Mouse (Mus musculus) erythroblast, embryonic 14.5 days (primary cell): ENCODE measurements around the gene Znrd1as. TPM values are rescaled to one million over a fixed set of nuclear protein-coding genes. Genes with fewer than 3 reads are reported as not detected.
"Not testable (repeated sequence)": the region's sequence is repeated elsewhere in the genome, so short reads cannot be mapped to it uniquely, and the experiment has no call there.

Source experiments
- H3K27me3 ChIP-seq: 2 replicates; pipeline ENCODE4 v1.6.1; 2012; ENCODE audit warnings: inconsistent platforms; ENCODE audit not compliant: control insufficient read depth
- H3K36me3 ChIP-seq: 2 replicates; pipeline ENCODE4 v1.6.1; 2012; ENCODE audit warnings: mild to moderate bottlenecking, inconsistent platforms; ENCODE audit not compliant: control insufficient read depth
- H3K4me1 ChIP-seq: 2 replicates; pipeline ENCODE4 v1.6.1; 2012; ENCODE audit warnings: inconsistent platforms; ENCODE audit not compliant: control insufficient read depth
- H3K4me3 ChIP-seq: replicated peaks from 2 replicates; pipeline ENCODE3; 2012; ENCODE audit warnings: moderate library complexity, mild to moderate bottlenecking, inconsistent platforms
- H3K9me3 ChIP-seq: 2 replicates; pipeline ENCODE4 v1.6.1; 2012; ENCODE audit warnings: low read length, inconsistent platforms, mixed read lengths; ENCODE audit not compliant: control insufficient read depth
- GATA1 ChIP-seq: IDR thresholded peaks from 2 replicates; pipeline ENCODE4 v1.6.1; 2012; ENCODE audit warnings: low read length, inconsistent platforms, mixed read lengths
- TAL1 ChIP-seq: IDR thresholded peaks from 3 replicates; pipeline ENCODE4 v1.6.1; 2012; ENCODE audit warnings: low read length, inconsistent platforms, mixed read lengths
- polyA plus RNA-seq: library from polyadenylated mRNA; stranded (reverse); fragments of >175 nt; gene quantifications from 2 replicates; pipeline ENCODE4 v1.2.3, GENCODE M21; 2012

Znrd1as gene
- polyA plus RNA-seq, 1 experiment, result 0.07 TPM

GRCm38 (mm10) chr17:36970316-36970890 is 12.0 kb downstream of the Znrd1as start:
- Histone ChIP-seq H3K4me3 (no peak overlapping the region), H3K9me3 (no peaks in the 10 kb centered on the region), H3K27me3 (no peaks in the 10 kb centered on the region), H3K36me3 (no peaks in the 10 kb centered on the region), H3K4me1 (no peaks in the 10 kb centered on the region)
- TF ChIP-seq GATA1 (no peak), TAL1 (no peak)

GRCm38 (mm10) chr17:36971172-36971850 is 12.9 kb downstream of the Znrd1as start:
- Histone ChIP-seq H3K27me3 (no peaks in the 10 kb centered on the region), H3K4me3 (no peak overlapping the region), H3K9me3 (no peaks in the 10 kb centered on the region), H3K36me3 (no peaks in the 10 kb centered on the region), H3K4me1 (no peaks in the 10 kb centered on the region)
- no peak for TF ChIP-seq TAL1
- no peak for TF ChIP-seq GATA1

GRCm38 (mm10) chr17:36972791-36973190 is 14.4 kb downstream of the Znrd1as start:
- Histone ChIP-seq H3K4me3 (no peak overlapping the region), H3K27me3 (no peaks in the 10 kb centered on the region)

GRCm38 (mm10) chr17:36973271-36973787 is 14.9 kb downstream of the Znrd1as start:
- no peak overlapping the region for H3K4me3 ChIP-seq
- H3K9me3 ChIP-seq, result no peaks in the 10 kb centered on the region
- H3K4me1 ChIP-seq, result no peaks in the 10 kb centered on the region
- TF ChIP-seq GATA1, result no peak
- no peak for TF ChIP-seq TAL1
- no peaks in the 10 kb centered on the region for H3K36me3 ChIP-seq
- no peaks in the 10 kb centered on the region for H3K27me3 ChIP-seq

More at GRCm38 (mm10) chr17:36972791-36973190, 14.4 kb downstream of the Znrd1as start:
- no peak for TF ChIP-seq GATA1
- TF ChIP-seq TAL1, result no peak
- Histone ChIP-seq H3K9me3 (no peaks in the 10 kb centered on the region), H3K36me3 (no peaks in the 10 kb centered on the region), H3K4me1 (no peaks in the 10 kb centered on the region)

- H3K36me3 ChIP-seq, result no peaks in the 10 kb centered on the region
- no peak within 1 kb of the TSS for H3K4me3 ChIP-seq
- no peak for TF ChIP-seq TAL1
- no peak for TF ChIP-seq GATA1
- peaks cover 24% of the 10 kb centered on the region for H3K27me3 ChIP-seq
- no peaks in the 10 kb centered on the region for H3K4me1 ChIP-seq
- no peaks in the 10 kb centered on the region for H3K9me3 ChIP-seq
Observed at GRCm38 (mm10) chr17:36981221-36981813, 22.9 kb downstream of the Znrd1as start, which contains the start of gene 2410137M14Rik. Gene 2410137M14Rik (minus strand): TSS chr17:36981237.

- H3K27me3 ChIP-seq, result peaks cover 27% of the 10 kb centered on the region
- H3K9me3 ChIP-seq, result no peaks in the 10 kb centered on the region
- no peaks in the 10 kb centered on the region for H3K4me1 ChIP-seq
- TF ChIP-seq TAL1, result no peak
- no peak for TF ChIP-seq GATA1
- no peaks in the 10 kb centered on the region for H3K36me3 ChIP-seq
- no peak overlapping the region for H3K4me3 ChIP-seq
Observed at GRCm38 (mm10) chr17:36981845-36982244, 23.5 kb downstream of the Znrd1as start.

- Histone ChIP-seq H3K4me1 (no peaks in the 10 kb centered on the region), H3K36me3 (no peaks in the 10 kb centered on the region), H3K27me3 (peaks cover 32% of the 10 kb centered on the region), H3K4me3 (no peak overlapping the region), H3K9me3 (no peaks in the 10 kb centered on the region)
- TF ChIP-seq TAL1, result no peak
- no peak for TF ChIP-seq GATA1
Observed at GRCm38 (mm10) chr17:36982253-36983155, 24.1 kb downstream of the Znrd1as start.

- no peaks in the 10 kb centered on the region for H3K36me3 ChIP-seq
- no peak for TF ChIP-seq GATA1
- no peak for TF ChIP-seq TAL1
- no peaks in the 10 kb centered on the region for H3K4me1 ChIP-seq
- peaks cover 31% of the 10 kb centered on the region for H3K27me3 ChIP-seq
- H3K9me3 ChIP-seq, result no peaks in the 10 kb centered on the region
- H3K4me3 ChIP-seq, result no peak overlapping the region
Observed at GRCm38 (mm10) chr17:36988475-36988874, 30.1 kb downstream of the Znrd1as start.

- peaks cover 31% of the 10 kb centered on the region for H3K27me3 ChIP-seq
- no peaks in the 10 kb centered on the region for H3K36me3 ChIP-seq
- TF ChIP-seq TAL1, result no peak
- no peak for TF ChIP-seq GATA1
- H3K4me3 ChIP-seq, result no peak within 1 kb of the TSS
- no peaks in the 10 kb centered on the region for H3K9me3 ChIP-seq
- no peaks in the 10 kb centered on the region for H3K4me1 ChIP-seq
Observed at GRCm38 (mm10) chr17:36989437-36989836, 31.0 kb downstream of the Znrd1as start, which contains the start of gene H2-M5. Gene H2-M5 (minus strand): TSS chr17:36989537.

- not testable (repeated sequence) for H3K9me3 ChIP-seq, H3K4me1 ChIP-seq, H3K4me3 ChIP-seq, H3K36me3 ChIP-seq
- H3K27me3 ChIP-seq, result peaks cover 31% of the 10 kb centered on the region
Observed at GRCm38 (mm10) chr17:36990630-36991029, 32.2 kb downstream of the Znrd1as start.
